Mouse (Mus musculus): ENCODE measurements around the gene Rapsn. TPM values are rescaled to one million over a fixed set of nuclear protein-coding genes. Genes with fewer than 3 reads are reported as not detected.

Rapsn gene
- polyA plus RNA-seq, 1 experiment from 2014 or later, result 0.63 TPM

GRCm38 (mm10) chr2:91082844-91083243, 47.4 kb downstream of the Rapsn start:
- Histone ChIP-seq H3K27ac (ENCODE audit: low read depth, low read length) (no peak overlapping the region), H3K4me2 (no peak overlapping the region), H3K4me1 (ENCODE audit: control insufficient read depth, insufficient read depth, low read length) (peaks cover 6% of the 10 kb centered on the region), H3K27me3 (ENCODE audit: control insufficient read depth, insufficient read depth, low read length) (no peaks in the 10 kb centered on the region), H3K4me3 (ENCODE audit: low read depth, low read length) (no peak overlapping the region), H3K9me3 (ENCODE audit: control insufficient read depth, low read length) (no peaks in the 10 kb centered on the region), H3K36me3 (ENCODE audit: control insufficient read depth, insufficient read depth, low read length) (no peaks in the 10 kb centered on the region), H3K9ac (ENCODE audit: low read length) (no peak overlapping the region)
- WGBS, result 72% methylated on average over 11 of the region's 11 CpGs
- DNase-seq (ENCODE audit: low spot score, missing footprints), result no peak
- no peak for ATAC-seq (ENCODE audit: low FRiP score)

- Histone ChIP-seq H3K27me3 (ENCODE audit: control insufficient read depth, insufficient read depth, low read length) (no peaks in the 10 kb centered on the region), H3K27ac (ENCODE audit: low read depth, low read length) (no peak overlapping the region), H3K9ac (ENCODE audit: low read length) (no peak overlapping the region), H3K4me3 (ENCODE audit: low read depth, low read length) (no peak overlapping the region), H3K9me3 (ENCODE audit: control insufficient read depth, low read length) (no peaks in the 10 kb centered on the region), H3K36me3 (ENCODE audit: control insufficient read depth, insufficient read depth, low read length) (no peaks in the 10 kb centered on the region), H3K4me1 (ENCODE audit: control insufficient read depth, insufficient read depth, low read length) (peaks cover 6% of the 10 kb centered on the region), H3K4me2 (no peak overlapping the region)
- WGBS, result 50% methylated on average over 1 of the region's 1 CpGs
- ATAC-seq (ENCODE audit: low FRiP score) (no peak), DNase-seq (ENCODE audit: low spot score, missing footprints) (no peak)
Measured at GRCm38 (mm10) chr2:91083366-91083940, 48.0 kb downstream of the Rapsn start.

DNA sequence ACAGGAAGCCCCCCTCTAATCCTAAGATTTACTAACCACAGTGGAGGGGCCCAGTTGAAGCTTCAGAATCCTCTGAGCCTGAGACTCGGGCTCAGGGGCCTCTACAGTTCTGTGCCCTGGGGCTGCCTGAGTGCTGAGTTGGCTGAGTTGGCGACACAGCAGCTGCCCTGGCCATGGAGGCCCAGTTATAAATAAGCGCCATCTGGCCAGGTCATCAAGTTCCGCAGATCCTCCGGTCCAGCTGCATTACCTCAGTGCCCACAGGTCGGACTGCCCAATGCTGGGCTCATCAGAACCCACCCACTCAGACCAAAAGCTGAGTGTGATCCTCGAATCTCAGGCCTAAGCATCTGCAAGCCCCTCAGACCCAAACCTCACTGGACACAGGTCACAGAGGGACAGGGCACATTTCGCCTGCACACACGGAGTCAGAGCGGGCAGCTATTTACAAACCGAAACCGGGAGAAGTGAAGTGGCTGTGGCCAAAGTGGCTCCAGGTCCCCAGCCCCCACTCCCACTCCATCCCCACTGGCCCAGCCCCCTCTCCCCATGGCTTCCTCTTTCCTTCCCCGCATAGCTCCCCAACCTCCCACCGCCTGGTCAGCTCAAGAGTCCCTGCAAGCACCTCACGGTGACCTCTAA, 48.9 kb downstream of the Rapsn start:
- DNase-seq (ENCODE audit: low spot score, missing footprints) (no peak), ATAC-seq (ENCODE audit: low FRiP score) (no peak)
- H3K4me1 ChIP-seq (ENCODE audit: control insufficient read depth, insufficient read depth, low read length), result no peaks in the 10 kb centered on the region; the same call in 1 of the 2 replicates
- no peak overlapping the region for H3K27ac ChIP-seq (ENCODE audit: low read depth, low read length)
- no peak overlapping the region for H3K4me2 ChIP-seq
- no peaks in the 10 kb centered on the region for H3K36me3 ChIP-seq (ENCODE audit: control insufficient read depth, insufficient read depth, low read length)
- H3K9ac ChIP-seq (ENCODE audit: low read length), result no peak overlapping the region
- H3K27me3 ChIP-seq (ENCODE audit: control insufficient read depth, insufficient read depth, low read length), result no peaks in the 10 kb centered on the region
- H3K4me3 ChIP-seq (ENCODE audit: low read depth, low read length), result no peak overlapping the region
- WGBS, result 89% methylated on average over 15 of the region's 15 CpGs
- H3K9me3 ChIP-seq (ENCODE audit: control insufficient read depth, low read length), result no peaks in the 10 kb centered on the region

DNA sequence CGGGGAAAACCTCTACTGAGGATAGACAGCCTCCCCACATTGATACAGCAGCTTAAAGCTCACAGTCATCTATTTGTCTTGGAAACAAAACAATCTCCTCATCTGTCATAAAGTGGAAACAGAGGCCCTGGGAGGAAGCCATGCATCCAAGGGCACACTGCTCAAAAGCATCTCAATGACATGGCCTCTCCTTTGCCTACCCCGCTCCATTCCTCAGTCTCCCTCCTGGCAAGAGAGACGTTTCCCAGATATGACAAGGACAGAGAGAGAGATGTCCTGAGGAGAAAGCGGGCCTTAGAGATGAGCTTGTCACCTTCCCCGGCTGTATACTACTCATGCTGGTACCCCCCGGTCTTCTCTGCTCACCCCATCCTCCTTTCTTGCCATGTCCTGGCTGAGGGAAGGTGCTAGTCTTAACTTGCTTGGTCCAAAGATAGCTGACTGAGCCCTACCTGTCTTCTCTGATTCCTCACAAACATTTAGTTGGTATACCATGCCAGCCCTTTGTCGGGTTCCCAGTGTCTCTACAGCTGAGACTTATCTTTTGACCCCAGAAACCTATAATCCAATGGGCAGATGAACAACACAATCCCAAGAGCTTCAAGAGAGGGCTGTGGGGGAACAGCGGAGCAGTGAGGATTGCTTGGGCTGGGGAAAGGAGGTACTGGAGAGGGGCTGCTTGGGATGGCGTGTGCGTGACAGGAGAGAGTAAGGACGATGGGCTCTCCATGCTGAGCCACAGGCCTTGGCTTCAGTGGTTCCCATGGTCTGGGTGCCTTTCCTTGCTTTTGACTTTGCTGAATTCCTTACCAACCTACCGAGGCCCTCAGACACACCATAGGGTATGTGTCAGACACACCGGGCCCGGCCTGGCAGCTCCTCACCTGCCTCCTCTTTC, 50.3 kb downstream of the Rapsn start:
- Histone ChIP-seq H3K4me2 (no peak overlapping the region), H3K36me3 (ENCODE audit: control insufficient read depth, insufficient read depth, low read length) (no peaks in the 10 kb centered on the region), H3K4me3 (ENCODE audit: low read depth, low read length) (no peak overlapping the region), H3K9ac (ENCODE audit: low read length) (no peak overlapping the region), H3K27me3 (ENCODE audit: control insufficient read depth, insufficient read depth, low read length) (no peaks in the 10 kb centered on the region), H3K9me3 (ENCODE audit: control insufficient read depth, low read length) (no peaks in the 10 kb centered on the region), H3K4me1 (ENCODE audit: control insufficient read depth, insufficient read depth, low read length) (no peaks in the 10 kb centered on the region), H3K27ac (ENCODE audit: low read depth, low read length) (no peak overlapping the region)
- no peak for ATAC-seq (ENCODE audit: low FRiP score)
- DNase-seq (ENCODE audit: low spot score, missing footprints), result no peak
- 91% methylated on average over 14 of the region's 14 CpGs for WGBS

- no peak overlapping the region for H3K9ac ChIP-seq (ENCODE audit: low read length)
- H3K4me1 ChIP-seq (ENCODE audit: control insufficient read depth, insufficient read depth, low read length), result no peaks in the 10 kb centered on the region
- no peaks in the 10 kb centered on the region for H3K9me3 ChIP-seq (ENCODE audit: control insufficient read depth, low read length)
- whole genome bisulfite sequencing, result 60% methylated on average over 9 of the region's 9 CpGs
- no peak overlapping the region for H3K27ac ChIP-seq (ENCODE audit: low read depth, low read length)
- H3K27me3 ChIP-seq (ENCODE audit: control insufficient read depth, insufficient read depth, low read length), result no peaks in the 10 kb centered on the region
- DNase-seq (ENCODE audit: low spot score, missing footprints), result no peak
- no peak for ATAC-seq (ENCODE audit: low FRiP score)
- H3K36me3 ChIP-seq (ENCODE audit: control insufficient read depth, insufficient read depth, low read length), result no peaks in the 10 kb centered on the region
- H3K4me3 ChIP-seq (ENCODE audit: low read depth, low read length), result no peak overlapping the region
- H3K4me2 ChIP-seq, result no peak overlapping the region
Measured at GRCm38 (mm10) chr2:91086392-91087237, 51.2 kb downstream of the Rapsn start.

GRCm38 (mm10) chr2:91087453-91087852, 52.0 kb downstream of the Rapsn start:
- Histone ChIP-seq H3K4me2 (no peak overlapping the region), H3K4me1 (ENCODE audit: control insufficient read depth, insufficient read depth, low read length) (no peaks in the 10 kb centered on the region), H3K36me3 (ENCODE audit: control insufficient read depth, insufficient read depth, low read length) (no peaks in the 10 kb centered on the region), H3K27ac (ENCODE audit: low read depth, low read length) (no peak overlapping the region), H3K9ac (ENCODE audit: low read length) (no peak overlapping the region), H3K27me3 (ENCODE audit: control insufficient read depth, insufficient read depth, low read length) (no peaks in the 10 kb centered on the region), H3K4me3 (ENCODE audit: low read depth, low read length) (no peak overlapping the region), H3K9me3 (ENCODE audit: control insufficient read depth, low read length) (no peaks in the 10 kb centered on the region)
- WGBS, result 86% methylated on average over 9 of the region's 9 CpGs
- no peak for DNase-seq (ENCODE audit: low spot score, missing footprints)
- ATAC-seq (ENCODE audit: low FRiP score), result no peak

DNA sequence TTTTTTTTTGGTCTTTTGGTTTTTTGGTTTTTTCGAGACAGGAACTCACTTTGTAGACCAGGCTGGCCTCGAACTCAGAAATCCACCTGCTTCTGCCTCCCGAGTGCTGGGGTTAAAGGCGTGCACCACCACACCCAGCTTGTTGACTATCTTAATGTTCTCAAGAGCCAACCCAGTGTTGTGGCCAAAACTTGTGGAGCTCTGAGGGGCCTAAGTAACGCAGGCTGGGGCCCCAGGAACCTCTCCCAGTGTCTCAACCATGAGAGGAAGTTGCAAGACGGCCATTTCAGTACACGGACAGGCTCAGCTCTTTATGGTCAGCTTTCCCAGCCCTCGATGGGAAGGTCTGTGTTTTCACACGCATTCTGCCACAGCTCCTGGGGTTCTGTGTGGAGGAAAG, 53.6 kb downstream of the Rapsn start:
- no peak overlapping the region for H3K4me2 ChIP-seq
- WGBS, result 86% methylated on average over 9 of the region's 9 CpGs
- no peak overlapping the region for H3K4me3 ChIP-seq (ENCODE audit: low read depth, low read length)
- no peak overlapping the region for H3K27ac ChIP-seq (ENCODE audit: low read depth, low read length)
- no peak overlapping the region for H3K9ac ChIP-seq (ENCODE audit: low read length)
- ATAC-seq (ENCODE audit: low FRiP score), result no peak
- DNase-seq (ENCODE audit: low spot score, missing footprints), result no peak
- no peaks in the 10 kb centered on the region for H3K4me1 ChIP-seq (ENCODE audit: control insufficient read depth, insufficient read depth, low read length)
- no peaks in the 10 kb centered on the region for H3K9me3 ChIP-seq (ENCODE audit: control insufficient read depth, low read length)
- H3K36me3 ChIP-seq (ENCODE audit: control insufficient read depth, insufficient read depth, low read length), result no peaks in the 10 kb centered on the region
- no peaks in the 10 kb centered on the region for H3K27me3 ChIP-seq (ENCODE audit: control insufficient read depth, insufficient read depth, low read length)

GRCm38 (mm10) chr2:91090208-91090607, 54.8 kb downstream of the Rapsn start:
- Histone ChIP-seq H3K4me1 (ENCODE audit: control insufficient read depth, insufficient read depth, low read length) (no peaks in the 10 kb centered on the region), H3K9ac (ENCODE audit: low read length) (no peak overlapping the region), H3K4me3 (ENCODE audit: low read depth, low read length) (no peak overlapping the region), H3K4me2 (no peak overlapping the region), H3K36me3 (ENCODE audit: control insufficient read depth, insufficient read depth, low read length) (no peaks in the 10 kb centered on the region), H3K9me3 (ENCODE audit: control insufficient read depth, low read length) (no peaks in the 10 kb centered on the region), H3K27ac (ENCODE audit: low read depth, low read length) (no peak overlapping the region), H3K27me3 (ENCODE audit: control insufficient read depth, insufficient read depth, low read length) (no peaks in the 10 kb centered on the region)
- DNase-seq (ENCODE audit: low spot score, missing footprints) (no peak), ATAC-seq (ENCODE audit: low FRiP score) (no peak)
- 81% methylated on average over 6 of the region's 6 CpGs for WGBS

All from midbrain, embryonic 11.5 days (tissue).